Mouse (Mus musculus) layer of hippocampus, postnatal 36 days (tissue): ENCODE results near the gene Vmn1r151. TPM values are rescaled to one million over a fixed set of nuclear protein-coding genes. Genes with fewer than 3 reads are reported as not detected.
"Not testable (repeated sequence)": the region's sequence is repeated elsewhere in the genome, so short reads cannot be mapped to it uniquely, and the experiment has no call there.

ENCODE experiments used
- DNase-seq, 2 experiments: peaks; one replicate each; pipeline ENCODE4 v3.0.0; 2022
- total RNA-seq, 2 experiments: library from RNA; stranded (reverse); gene quantifications; 2 replicates each; pipeline ENCODE4 v1.2.3; 2021

Gene Vmn1r151
- not detected for total RNA-seq

DNA sequence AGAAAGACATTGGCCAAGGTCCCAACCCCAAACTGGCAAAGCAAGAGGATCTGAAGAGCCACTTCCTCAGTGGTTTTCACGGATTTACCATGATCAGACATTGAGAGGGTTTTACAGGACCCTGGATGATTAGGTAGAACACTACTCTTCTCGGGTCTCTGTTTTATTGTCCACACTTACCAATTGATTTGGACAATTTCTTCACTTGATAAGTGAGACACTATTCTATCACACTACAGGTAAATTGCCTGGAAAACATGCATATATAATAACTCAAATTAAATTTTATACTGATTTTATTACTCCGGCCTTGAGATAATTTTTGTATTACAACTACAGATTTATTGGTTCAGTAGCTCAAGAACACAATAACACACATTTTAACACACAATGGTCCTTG lies at the start of gene Vmn1r151:
Gene Vmn1r151 (minus strand): TSS at position 101 of the 400 bp plus-strand sequence.
- not testable (repeated sequence) for DNase-seq

DNA sequence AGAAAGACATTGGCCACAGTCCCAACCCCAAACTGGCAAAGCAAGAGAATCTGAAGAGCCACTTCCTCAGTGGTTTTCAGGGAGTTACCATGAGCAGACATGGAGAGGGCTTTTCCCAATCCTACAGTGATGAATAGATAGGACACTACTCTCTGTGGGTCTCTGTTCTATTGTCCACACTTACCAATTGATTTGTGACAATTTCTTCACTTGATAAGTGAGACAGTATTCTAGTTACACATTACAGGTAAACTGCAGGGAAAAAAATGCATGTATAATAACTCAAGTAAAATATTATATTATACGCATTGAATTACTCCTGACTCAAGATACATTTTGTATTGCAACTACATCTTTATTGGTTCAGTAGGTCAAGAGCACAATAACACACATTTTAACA lies 35.3 kb upstream of the Vmn1r151 start, which contains the start of gene Gm8677:
Gene Gm8677 (minus strand): TSS at position 101 of the 400 bp plus-strand sequence.
- DNase-seq: not testable (repeated sequence)

DNA sequence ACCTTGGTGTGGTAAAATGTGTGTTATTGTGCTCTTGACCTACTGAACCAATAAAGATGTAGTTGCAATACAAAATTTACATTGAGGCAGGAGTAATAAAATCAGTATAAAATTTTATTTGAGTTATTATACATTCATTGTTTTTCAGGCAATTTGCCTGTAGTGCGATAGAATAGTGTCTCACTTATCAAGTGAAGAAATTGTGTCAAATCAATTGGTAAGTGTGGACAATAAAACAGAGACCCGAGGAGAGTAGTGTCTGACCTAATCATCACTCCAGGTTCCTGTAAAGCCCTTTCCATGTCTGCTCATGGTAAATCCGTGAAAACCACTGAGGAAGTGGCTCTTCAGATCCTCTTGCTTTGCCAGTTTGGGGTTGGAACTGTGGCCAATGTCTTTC lies 23.2 kb upstream of the Vmn1r151 start, which contains the start of gene Vmn1r152:
Gene Vmn1r152 (plus strand): TSS at position 301 of the 400 bp plus-strand sequence.
- not testable (repeated sequence) for DNase-seq

DNA sequence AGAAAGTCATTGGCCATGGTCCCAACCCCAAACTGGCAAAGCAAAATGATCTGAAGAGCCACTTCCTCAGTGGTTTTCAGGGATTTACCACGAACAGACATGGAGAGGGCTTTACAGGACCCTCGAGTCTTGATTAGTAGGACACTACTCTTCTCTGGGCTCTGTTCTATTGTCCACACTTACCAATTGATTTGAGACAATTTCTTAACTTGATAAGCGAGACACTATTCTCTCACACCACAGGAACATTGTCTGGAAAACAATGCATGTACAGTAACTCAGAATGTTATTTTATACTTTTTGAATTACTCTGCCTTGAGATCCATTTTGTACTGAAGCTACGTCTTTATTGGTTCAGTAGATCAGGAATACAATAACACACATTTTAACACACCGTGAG lies 35.5 kb downstream of the Vmn1r151 start, which contains the start of gene Gm10665:
Gene Gm10665 (minus strand): TSS at position 101 of the 400 bp plus-strand sequence.
- not testable (repeated sequence) for DNase-seq

Other genes with a start within 250 kb of the Vmn1r151 start
- gene Gm4187, start 170.0 kb downstream of the Vmn1r151 start, total RNA-seq: not detected
- gene Gm8660, start 128.6 kb downstream of the Vmn1r151 start, total RNA-seq: not detected
- gene Vmn1r148, start 86.1 kb downstream of the Vmn1r151 start, total RNA-seq: not detected
- not detected for gene Vmn1r149, start 61.4 kb downstream of the Vmn1r151 start, total RNA-seq
- gene Gm10665, start 35.6 kb downstream of the Vmn1r151 start, total RNA-seq: not detected
- gene Vmn1r152, start 23.3 kb upstream of the Vmn1r151 start, total RNA-seq: not detected
- gene Gm8677, start 35.2 kb upstream of the Vmn1r151 start, total RNA-seq: not detected
- gene Gm4201, start 65.7 kb upstream of the Vmn1r151 start, total RNA-seq: not detected
- not detected for gene Gm4565, start 88.4 kb upstream of the Vmn1r151 start, total RNA-seq
- not detected for gene Vmn1r155, start 158.3 kb upstream of the Vmn1r151 start, total RNA-seq
- not detected for gene Gm8693, start 192.6 kb upstream of the Vmn1r151 start, total RNA-seq
- gene Gm4567, start 220.0 kb upstream of the Vmn1r151 start, total RNA-seq: not detected